Mouse (Mus musculus) liver, embryonic 16.5 days (tissue): Measurements from ENCODE around the gene Jag1. TPM values are rescaled to one million over a fixed set of nuclear protein-coding genes. Genes with fewer than 3 reads are reported as not detected.

ENCODE experiments used
- ATAC-seq: fragments of 200-750 bp; cut with Nextera tagmentation; 2 replicates; pipeline ENCODE4 v1.8.0; 2017; ENCODE audit warnings: low read depth, mild to moderate bottlenecking, moderate number of reproducible peaks, moderate library complexity
- H3K27ac ChIP-seq: fragments of 300-500 bp; sonication (generic); 2 replicates; pipeline ENCODE4 v1.5.1; 2014; ENCODE audit warnings: mild to moderate bottlenecking, low read length
- H3K27me3 ChIP-seq: fragments of 300-500 bp; sonication (generic); 2 replicates; pipeline ENCODE4 v1.6.1; 2014; ENCODE audit warnings: low read depth, low read length, mixed read lengths; ENCODE audit not compliant: control insufficient read depth, insufficient read depth
- H3K36me3 ChIP-seq: fragments of 300-500 bp; sonication (generic); 2 replicates; pipeline ENCODE4 v1.6.1; 2014; ENCODE audit warnings: mild to moderate bottlenecking; ENCODE audit not compliant: control insufficient read depth, insufficient read depth
- H3K4me1 ChIP-seq: fragments of 300-500 bp; sonication (generic); 2 replicates; pipeline ENCODE4 v1.6.1; 2014; ENCODE audit warnings: low read depth, low read length, mixed read lengths; ENCODE audit not compliant: control insufficient read depth
- H3K4me2 ChIP-seq: fragments of 300-500 bp; sonication (generic); 2 replicates; pipeline ENCODE4 v1.6.1; 2014; ENCODE audit warnings: low read depth, low read length, mixed read lengths
- H3K4me3 ChIP-seq: fragments of 300-500 bp; sonication (generic); 2 replicates; pipeline ENCODE4 v1.5.1; 2014; ENCODE audit warnings: low read depth, mild to moderate bottlenecking, low read length
- H3K9ac ChIP-seq: fragments of 300-500 bp; sonication (generic); 2 replicates; pipeline ENCODE4 v1.6.1; 2014; ENCODE audit warnings: low read depth, low read length
- H3K9me3 ChIP-seq: fragments of 300-500 bp; sonication (generic); replicated peaks from 2 replicates; pipeline ENCODE4 v1.6.1; 2016; ENCODE audit warnings: low read length; ENCODE audit not compliant: control insufficient read depth
- WGBS: fragments of 180-500 bp; shearing (Covaris S2); extraction: QIAGEN DNeasy Blood & Tissue Kit; methylation state at CpG from one replicate; pipeline ENCODE4 v1.1.7; 2014; ENCODE audit not compliant: insufficient replicate concordance; 5-methylcytosine and 5-hydroxymethylcytosine counted together
- polyA plus RNA-seq: library from polyadenylated mRNA; unstranded; fragments of >200 nt; fragmentation: Nextera tagmentation; extraction: Ambion mirVana; gene quantifications from 2 replicates; pipeline ENCODE4 v1.2.1, GENCODE M21; 2015

Jag1 gene
- polyA plus RNA-seq, 1 experiment from 2014 or later, result 0.89 TPM

DNA sequence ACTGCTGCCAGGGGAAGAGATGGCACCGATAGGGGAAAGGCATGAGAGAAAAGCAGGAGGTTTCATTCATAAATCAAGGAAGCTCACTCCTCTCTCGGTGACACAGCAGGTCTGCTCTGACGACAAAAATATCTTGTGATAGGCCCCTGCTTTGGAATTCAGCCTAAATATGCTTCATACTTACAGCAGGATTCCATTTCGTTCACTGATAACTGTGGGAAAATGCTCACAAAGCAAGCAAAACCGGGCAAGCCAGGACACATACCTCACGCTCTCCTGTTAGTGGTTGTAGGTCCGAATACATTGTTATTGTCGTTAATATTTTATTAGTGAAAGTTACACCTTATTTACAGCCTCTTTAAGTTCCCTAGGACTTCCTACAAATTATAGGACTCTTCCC, 8.5 kb downstream of the Jag1 start:
- Histone ChIP-seq H3K9me3 (no peaks in the 10 kb centered on the region), H3K9ac (no peak overlapping the region), H3K27me3 (no peaks in the 10 kb centered on the region), H3K4me1 (no peaks in the 10 kb centered on the region), H3K36me3 (no peaks in the 10 kb centered on the region), H3K27ac (no peak overlapping the region), H3K4me3 (no peak overlapping the region), H3K4me2 (no peak overlapping the region)
- 57% methylated on average over 8 of the region's 8 CpGs for WGBS
- ATAC-seq, result no peak

DNA sequence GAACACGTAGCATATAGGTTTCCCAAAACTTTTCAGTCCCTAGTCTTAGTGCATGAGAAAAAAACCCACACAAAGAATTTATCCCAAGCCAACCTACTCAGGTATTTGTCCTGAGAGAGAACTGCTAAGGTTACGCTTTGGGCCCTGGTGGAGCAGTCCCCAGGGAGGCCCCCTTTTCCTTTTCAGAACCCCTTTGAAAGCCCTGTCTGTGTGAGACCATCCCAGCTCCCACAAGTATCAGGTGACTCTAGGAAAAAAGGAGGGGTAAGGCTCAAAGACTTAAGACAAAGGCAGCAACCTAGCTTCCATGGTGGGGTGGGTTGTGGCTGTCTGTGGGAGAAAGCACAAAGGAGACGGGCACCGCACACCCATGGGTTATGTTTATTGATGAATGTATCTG, 9.2 kb downstream of the Jag1 start:
- H3K9ac ChIP-seq, result no peak overlapping the region
- no peaks in the 10 kb centered on the region for H3K4me1 ChIP-seq
- H3K36me3 ChIP-seq, result no peaks in the 10 kb centered on the region
- no peaks in the 10 kb centered on the region for H3K27me3 ChIP-seq
- H3K27ac ChIP-seq, result no peak overlapping the region
- no peak for ATAC-seq
- no peak overlapping the region for H3K4me2 ChIP-seq
- WGBS, result 62% methylated on average over 4 of the region's 4 CpGs
- H3K4me3 ChIP-seq, result no peak overlapping the region
- no peaks in the 10 kb centered on the region for H3K9me3 ChIP-seq

DNA sequence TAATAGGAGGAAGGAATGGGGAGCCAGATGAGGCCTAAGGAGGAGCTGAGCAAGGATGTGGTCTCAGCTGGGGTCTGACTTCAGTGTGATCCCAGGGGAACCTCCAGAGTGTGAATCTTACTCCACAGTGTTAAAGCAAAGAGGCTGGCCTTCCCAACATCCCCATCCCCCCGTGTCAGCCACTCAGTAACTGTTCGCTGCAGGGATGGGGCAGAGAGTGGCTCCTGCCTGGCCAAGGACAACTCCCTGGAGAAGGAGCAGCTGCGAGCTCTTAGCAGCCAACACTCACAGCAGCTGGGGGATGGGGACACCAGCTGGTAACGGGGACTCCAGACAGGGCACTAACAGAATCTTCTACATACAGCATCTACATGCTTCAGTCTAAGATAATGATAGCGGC, 15.4 kb downstream of the Jag1 start:
- Histone ChIP-seq H3K4me3 (no peak overlapping the region), H3K27ac (no peak overlapping the region), H3K36me3 (no peaks in the 10 kb centered on the region), H3K4me1 (no peaks in the 10 kb centered on the region), H3K9ac (no peak overlapping the region), H3K27me3 (no peaks in the 10 kb centered on the region), H3K9me3 (no peaks in the 10 kb centered on the region), H3K4me2 (no peak overlapping the region)
- 54% methylated on average over 5 of the region's 5 CpGs for WGBS
- no peak for ATAC-seq

DNA sequence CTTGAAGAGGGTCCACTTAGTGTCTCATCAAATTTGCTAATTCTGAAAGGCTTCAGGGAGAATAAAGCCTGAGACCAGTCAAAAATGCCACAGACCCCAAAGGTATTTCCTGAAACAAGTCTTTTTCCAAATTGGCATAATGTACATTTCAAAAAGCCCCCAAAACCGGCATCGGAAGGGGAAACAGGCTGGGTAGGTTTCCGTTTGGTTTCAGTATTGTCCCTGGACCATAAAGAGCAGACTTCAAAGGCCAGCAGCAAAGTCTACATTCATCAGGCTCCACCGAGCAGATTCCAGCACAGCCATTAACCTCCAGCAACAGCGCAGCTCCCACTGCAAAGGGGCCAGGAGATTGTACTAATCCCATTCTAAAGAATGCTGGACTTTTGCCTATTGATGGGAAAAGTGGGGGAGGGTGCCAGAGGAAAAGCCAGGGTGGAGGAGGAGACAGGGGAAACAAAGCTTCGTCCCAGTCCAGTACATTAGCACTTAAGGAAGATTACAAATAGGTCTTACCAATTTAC, 17.2 kb downstream of the Jag1 start:
- Histone ChIP-seq H3K4me1 (no peaks in the 10 kb centered on the region), H3K27me3 (no peaks in the 10 kb centered on the region), H3K4me2 (no peak overlapping the region), H3K27ac (no peak overlapping the region), H3K4me3 (no peak overlapping the region), H3K9ac (no peak overlapping the region), H3K36me3 (no peaks in the 10 kb centered on the region), H3K9me3 (no peaks in the 10 kb centered on the region)
- WGBS, result 37% methylated on average over 6 of the region's 6 CpGs
- ATAC-seq, result no peak

DNA sequence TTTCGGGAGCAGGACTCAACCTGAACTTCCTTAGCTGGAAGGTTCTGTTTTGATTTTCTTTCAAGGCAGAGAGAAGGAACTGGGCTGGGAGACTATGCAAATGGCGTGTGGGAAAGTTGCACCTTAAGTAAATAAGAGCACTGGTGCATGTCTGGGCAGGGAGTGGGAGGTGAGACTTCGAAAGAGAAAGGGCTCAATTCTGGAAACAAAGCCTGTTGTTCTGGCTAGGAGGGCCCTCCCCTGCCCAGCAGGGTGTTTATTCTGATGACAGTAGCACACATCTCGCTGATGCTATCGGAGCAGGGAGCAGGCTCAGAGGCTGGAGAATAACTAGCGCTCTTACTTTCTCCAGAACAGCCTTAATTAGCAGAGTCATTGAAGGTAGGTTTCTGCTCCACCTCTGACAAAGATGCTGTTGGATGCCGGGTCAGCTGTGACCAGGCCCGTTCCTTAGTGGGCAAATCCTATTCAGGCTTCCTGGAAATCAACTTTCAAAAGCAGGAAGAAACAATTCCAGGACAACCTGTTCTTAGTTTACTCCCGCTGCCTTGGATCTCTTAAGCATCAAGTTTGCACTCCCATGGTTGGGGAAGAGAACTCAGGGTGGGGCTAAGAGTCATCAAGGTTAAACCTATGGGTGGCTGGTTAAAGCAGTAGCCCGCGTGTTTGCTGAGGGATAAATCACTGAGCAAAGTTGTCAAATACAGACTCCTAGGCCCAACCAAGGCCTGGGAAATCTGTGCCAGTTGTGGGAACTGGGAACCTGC, 18.0 kb downstream of the Jag1 start:
- Histone ChIP-seq H3K4me1 (no peaks in the 10 kb centered on the region), H3K27me3 (no peaks in the 10 kb centered on the region), H3K36me3 (no peaks in the 10 kb centered on the region), H3K4me2 (no peak overlapping the region), H3K9me3 (no peaks in the 10 kb centered on the region), H3K27ac (no peak overlapping the region), H3K4me3 (no peak overlapping the region), H3K9ac (no peak overlapping the region)
- ATAC-seq, result no peak
- 54% methylated on average over 11 of the region's 11 CpGs for WGBS

DNA sequence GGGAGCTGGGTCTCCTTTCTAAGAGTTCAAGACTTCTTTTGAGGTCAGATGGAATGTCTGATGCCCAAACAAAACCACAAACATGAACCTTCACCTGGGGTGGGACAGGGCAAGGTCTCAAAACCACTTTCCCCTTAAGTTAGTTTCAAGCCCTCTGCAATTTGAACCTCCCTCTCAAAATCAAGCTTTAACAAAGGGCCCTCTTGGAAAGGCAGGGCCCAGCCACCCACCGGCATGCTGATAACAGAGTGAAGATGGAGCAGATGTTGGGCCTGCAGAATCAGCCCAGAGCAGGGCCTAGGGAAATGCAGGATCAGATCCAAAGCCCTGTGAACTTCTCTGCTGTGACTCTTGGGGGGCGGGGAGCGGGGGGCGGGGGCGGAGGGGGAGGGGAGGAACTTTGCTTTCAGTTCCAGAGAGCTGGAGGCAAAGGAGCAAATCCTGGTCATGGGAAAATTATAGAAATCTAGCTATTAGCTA, 19.4 kb downstream of the Jag1 start:
- Histone ChIP-seq H3K9ac (no peak overlapping the region), H3K9me3 (no peaks in the 10 kb centered on the region), H3K4me2 (no peak overlapping the region), H3K27ac (no peak overlapping the region), H3K36me3 (no peaks in the 10 kb centered on the region), H3K27me3 (no peaks in the 10 kb centered on the region), H3K4me3 (no peak overlapping the region), H3K4me1 (no peaks in the 10 kb centered on the region)
- no peak for ATAC-seq
- 70% methylated on average over 5 of the region's 5 CpGs for WGBS

DNA sequence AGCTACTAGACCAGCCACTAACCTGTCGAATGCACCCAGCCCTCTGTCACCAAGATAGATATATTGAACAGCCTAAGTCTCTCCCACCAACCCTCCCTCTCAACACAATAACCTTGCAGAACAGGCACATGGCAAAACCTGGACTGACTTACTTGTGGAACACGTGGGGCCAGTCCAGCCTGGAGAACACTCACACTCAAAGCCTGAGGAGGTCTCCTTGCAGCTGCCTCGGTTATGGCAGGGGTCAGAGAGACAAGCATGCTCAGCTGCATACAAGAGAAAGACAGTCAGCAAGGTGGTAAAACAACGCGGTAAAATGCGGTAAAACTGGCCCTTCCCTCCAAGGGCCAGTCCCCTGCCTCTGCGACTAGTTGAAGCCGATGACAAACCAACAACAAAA, 22.1 kb downstream of the Jag1 start:
- H3K4me2 ChIP-seq, result no peak overlapping the region
- no peaks in the 10 kb centered on the region for H3K27me3 ChIP-seq
- H3K36me3 ChIP-seq, result no peaks in the 10 kb centered on the region
- no peak for ATAC-seq
- no peak overlapping the region for H3K27ac ChIP-seq
- no peak overlapping the region for H3K4me3 ChIP-seq
- H3K4me1 ChIP-seq, result no peaks in the 10 kb centered on the region
- WGBS, result 67% methylated on average over 8 of the region's 8 CpGs
- H3K9me3 ChIP-seq, result no peaks in the 10 kb centered on the region
- H3K9ac ChIP-seq, result no peak overlapping the region

DNA sequence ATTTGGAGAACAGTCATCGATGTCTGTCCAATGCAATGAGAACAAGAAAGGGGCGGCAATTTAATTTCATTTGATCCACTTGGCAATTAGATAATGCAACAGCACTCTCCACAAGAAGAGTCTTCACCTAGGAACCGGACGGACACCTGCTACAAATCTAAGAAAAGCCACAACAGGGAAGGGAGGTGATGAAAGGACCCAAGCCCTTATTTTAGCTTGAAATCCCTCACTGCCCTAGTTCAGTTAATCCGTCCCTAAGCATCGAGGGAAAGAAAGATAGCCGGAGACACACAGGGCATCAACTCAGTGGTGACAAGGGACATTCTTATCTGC, 23.2 kb downstream of the Jag1 start:
- ATAC-seq, result no peak
- H3K36me3 ChIP-seq, result no peaks in the 10 kb centered on the region
- no peak overlapping the region for H3K4me2 ChIP-seq

DNA sequence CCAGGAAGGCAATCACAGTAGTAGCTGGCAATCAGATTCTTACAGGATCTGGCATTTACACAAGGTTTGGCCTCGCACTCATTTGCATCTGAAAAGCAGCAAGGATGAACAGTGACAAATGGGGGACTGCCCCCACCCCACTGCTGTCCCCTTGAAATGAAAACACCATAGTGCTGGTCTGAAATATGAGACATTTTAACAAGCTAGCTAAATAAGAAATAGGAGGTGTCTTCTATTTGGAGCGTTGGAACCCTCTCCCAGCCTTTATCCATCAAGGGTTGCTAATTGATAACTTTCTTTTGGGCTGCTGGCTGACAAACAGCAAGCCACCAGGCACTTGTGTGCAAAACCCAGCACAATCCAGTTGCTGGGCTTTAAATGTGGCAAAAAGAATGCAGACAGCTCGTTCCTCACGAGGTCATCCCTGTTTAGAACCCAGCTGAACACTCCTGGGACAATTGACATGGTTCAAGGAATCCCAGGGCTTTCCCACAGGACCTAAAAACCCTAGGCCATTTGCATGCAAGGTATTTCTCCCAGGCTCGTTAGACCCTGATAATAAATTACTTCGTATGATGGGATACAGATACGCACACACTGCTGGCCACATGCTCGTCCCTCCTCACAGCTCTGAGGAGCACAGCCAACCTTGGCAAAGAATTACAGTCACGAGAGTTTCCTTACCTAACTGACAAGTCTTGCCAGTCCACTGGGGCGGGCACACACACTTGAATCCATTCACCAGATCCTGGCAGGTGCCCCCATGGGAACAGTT, 23.7 kb downstream of the Jag1 start:
- no peaks in the 10 kb centered on the region for H3K27me3 ChIP-seq

More for the DNA sequence above, 23.2 kb downstream of the Jag1 start:
- Histone ChIP-seq H3K9ac (no peak overlapping the region), H3K4me1 (no peaks in the 10 kb centered on the region), H3K27me3 (no peaks in the 10 kb centered on the region), H3K27ac (no peak overlapping the region), H3K9me3 (no peaks in the 10 kb centered on the region), H3K4me3 (no peak overlapping the region)
- 67% methylated on average over 7 of the region's 7 CpGs for WGBS

More for the DNA sequence above, 23.7 kb downstream of the Jag1 start:
- Histone ChIP-seq H3K27ac (no peak overlapping the region), H3K4me3 (no peak overlapping the region), H3K9me3 (no peaks in the 10 kb centered on the region), H3K4me2 (no peak overlapping the region), H3K4me1 (no peaks in the 10 kb centered on the region), H3K9ac (no peak overlapping the region), H3K36me3 (no peaks in the 10 kb centered on the region)
- 57% methylated on average over 10 of the region's 10 CpGs for WGBS
- no peak for ATAC-seq
